Mouse (Mus musculus): Measurements from ENCODE around the gene Ppp4r4.
A peak's percentile ranks its signal among the peaks of the same experiment; 100 is the strongest.
"Not testable (repeated sequence)": the region's sequence is repeated elsewhere in the genome, so short reads cannot be mapped to it uniquely, and the experiment has no call there.

Gene Ppp4r4

DNA sequence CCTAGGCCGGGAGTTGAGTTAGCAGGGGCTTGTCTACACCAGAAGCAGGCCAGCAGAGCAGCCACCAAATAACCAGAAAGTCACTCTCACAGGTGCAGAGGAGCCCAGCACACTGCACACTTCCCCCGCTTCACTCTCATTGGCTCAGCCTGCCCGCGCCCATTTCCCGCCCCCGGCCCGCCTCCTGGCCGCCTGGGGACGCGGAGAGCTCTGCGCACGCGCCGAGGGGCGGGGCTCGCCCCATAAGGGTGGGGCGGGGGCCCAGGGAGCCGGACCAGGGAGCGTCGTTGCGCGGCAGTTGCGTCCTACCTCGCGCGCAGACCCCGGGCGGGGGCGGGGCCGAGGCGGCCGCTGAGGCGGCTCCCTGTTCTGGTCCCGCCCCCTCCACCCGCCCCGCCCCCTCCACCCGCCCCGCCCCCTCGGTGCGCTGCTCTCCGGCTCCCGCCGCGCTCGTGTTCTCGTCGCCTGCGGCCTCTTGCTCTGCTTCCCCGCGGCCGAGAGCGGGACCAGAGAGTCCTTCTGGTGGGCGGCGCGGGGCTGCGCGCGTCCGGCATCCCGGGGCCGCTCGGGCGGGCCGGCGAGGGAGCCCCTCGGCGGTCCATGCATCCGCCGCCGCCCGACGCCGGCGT, at the start of gene Ppp4r4:
Gene Ppp4r4, plus strand, starts transcription at position 264 of the 629 bp plus-strand sequence.
- peak; percentile 97 for DNase-seq

DNA sequence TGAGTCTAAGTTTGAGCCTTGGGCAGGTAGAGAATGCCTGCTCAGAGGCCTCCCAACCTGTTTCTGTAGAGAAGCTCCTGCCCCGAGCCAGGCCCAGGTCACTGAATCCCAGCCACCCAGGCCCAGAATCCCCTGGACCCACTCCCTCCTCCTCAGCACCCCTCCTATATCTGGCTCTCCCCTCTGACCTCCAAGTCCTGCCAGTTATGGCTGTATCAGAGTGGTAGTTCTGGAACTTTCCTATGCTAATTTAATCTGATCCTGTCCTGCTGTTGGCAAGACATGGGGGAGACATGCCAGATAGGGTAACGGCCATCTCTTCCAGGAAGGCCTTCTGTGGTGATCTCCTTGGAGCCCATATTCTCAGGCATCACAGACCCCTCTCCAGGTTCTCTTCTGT, 49.3 kb upstream of the Ppp4r4 start:
- DNase-seq: no peak

DNA sequence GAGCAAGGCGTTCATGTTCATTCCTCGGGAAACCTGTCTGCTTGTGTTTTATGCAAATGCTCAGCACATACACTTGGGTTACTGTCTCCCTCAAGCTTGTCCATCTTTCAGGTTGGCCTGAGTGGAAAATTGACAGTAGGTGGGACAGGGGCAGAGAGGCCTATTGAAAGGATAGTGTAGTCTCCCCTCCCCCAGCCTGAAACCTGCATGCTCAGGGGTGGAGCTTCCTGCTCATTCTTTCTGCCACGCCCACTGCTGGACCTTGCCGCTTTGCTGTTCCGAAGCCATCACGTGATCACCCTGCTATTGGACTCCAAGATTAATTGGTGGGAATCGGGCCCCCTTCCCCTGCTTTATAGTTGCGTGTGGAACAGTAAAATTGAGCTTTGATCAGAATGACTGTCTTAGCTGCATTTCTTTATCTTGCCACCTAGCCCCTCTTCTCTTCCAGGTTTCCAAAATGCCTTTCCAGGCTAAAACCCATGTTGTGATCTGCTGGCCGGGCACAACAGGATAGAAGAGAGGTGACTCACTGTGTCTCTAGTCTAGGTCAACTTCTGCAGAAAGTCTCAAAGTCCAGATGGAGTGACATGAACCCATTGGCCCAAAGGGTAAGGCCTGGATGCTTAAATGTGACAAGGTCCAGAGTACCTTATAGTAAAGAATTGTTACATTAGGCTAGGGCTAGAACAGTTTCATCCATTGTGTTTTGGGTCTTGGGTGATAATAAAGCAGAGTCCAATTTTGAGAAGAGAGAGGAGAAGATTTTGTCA, 47.7 kb upstream of the Ppp4r4 start:
- DNase-seq: not testable (repeated sequence)

- no peak for DNase-seq
These were observed 45.4 kb upstream of the Ppp4r4 start for GRCm38 (mm10) chr12:103486726-103487125.

DNA sequence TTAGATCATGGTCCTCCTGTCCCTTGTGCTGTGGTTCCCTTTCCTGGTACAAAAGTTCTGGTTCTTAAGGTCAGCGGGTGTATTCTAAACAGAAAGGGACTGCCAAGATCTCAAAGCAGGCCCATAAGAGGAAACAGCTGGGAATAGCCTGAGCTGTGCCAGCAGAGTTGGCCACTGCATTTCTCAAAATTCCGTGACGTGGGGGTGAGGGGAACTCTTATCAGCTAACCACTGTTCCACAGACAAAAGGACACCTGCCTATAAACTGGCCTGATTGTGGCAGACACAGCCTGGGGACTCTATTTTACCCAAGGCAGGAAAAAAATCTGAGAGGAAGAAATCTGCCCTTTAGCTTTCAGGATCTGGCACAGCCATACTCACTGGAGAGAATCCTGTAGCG, 44.8 kb upstream of the Ppp4r4 start:
- DNase-seq: no peak

- no peak for DNase-seq
These were observed 44.3 kb upstream of the Ppp4r4 start for GRCm38 (mm10) chr12:103487750-103488149.

GRCm38 (mm10) chr12:103491091-103491730, 40.9 kb upstream of the Ppp4r4 start:
- no peak for DNase-seq

GRCm38 (mm10) chr12:103492767-103493166, 39.3 kb upstream of the Ppp4r4 start:
- peak; percentile 72 for DNase-seq

DNA sequence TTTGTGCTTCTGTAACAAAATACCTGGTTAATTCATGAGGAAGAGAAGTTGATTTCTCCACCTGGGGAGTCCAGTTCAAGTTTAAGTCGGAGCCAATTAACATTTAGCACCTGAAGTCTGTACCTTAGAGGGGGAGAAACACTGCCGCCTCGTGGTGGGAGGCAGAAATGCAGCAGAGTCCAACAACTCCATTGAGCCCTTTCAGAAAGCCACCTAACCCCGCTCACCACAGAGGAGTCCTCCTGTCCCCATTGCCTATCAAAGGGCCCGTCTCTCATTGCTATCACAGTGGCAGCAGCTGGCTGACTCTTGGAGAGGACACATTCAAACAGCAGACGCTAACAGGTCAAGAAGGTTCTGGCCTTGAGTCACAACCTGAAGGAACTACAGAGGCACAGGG, 37.6 kb upstream of the Ppp4r4 start:
- DNase-seq: no peak

DNA sequence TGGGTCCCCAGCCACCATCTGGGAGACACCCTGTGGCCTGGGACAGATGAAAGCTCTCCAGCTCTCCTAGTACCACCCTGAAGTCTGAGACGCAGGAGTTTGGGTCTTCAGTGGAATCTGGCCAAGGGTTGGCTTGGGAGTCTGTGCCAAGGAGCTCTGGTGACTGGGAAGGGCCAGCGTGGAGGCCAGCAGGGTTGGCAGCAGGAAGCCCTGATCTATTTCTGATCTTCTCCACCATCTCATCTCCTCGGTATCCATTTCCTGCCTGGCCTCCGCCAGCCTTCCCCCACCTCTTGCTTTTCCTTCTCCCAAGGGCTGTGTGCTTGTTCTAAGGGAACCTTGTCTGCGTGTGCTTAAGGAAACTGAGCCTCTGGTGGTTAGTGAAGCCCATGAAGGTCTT, 33.3 kb upstream of the Ppp4r4 start:
- DNase-seq: no peak

- no peak for DNase-seq
These were observed 32.8 kb upstream of the Ppp4r4 start for GRCm38 (mm10) chr12:103499261-103499660.

DNA sequence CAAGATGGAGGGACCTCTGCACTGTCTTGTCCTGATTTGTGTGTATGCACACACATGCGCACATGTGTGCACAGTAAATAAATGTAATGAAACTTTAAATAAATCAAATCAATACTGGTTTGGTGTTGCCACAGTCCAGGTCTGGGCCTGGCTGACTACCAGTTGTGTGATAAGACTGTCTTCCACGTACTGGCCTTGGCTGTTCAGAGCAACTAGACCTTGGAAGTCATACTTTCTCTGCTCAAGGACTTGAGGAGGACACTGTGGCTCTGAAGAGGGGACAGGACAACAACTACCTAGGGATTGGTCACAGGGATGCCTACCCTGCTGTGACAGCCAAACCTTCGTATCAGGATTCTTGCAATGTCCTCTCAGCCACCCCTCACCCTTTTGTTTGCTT, 28.8 kb upstream of the Ppp4r4 start:
- DNase-seq: no peak

- no peak for DNase-seq
These were observed 27.7 kb upstream of the Ppp4r4 start for GRCm38 (mm10) chr12:103504402-103504801.

- no peak for DNase-seq
These were observed 23.7 kb upstream of the Ppp4r4 start for GRCm38 (mm10) chr12:103508346-103508745.

DNA sequence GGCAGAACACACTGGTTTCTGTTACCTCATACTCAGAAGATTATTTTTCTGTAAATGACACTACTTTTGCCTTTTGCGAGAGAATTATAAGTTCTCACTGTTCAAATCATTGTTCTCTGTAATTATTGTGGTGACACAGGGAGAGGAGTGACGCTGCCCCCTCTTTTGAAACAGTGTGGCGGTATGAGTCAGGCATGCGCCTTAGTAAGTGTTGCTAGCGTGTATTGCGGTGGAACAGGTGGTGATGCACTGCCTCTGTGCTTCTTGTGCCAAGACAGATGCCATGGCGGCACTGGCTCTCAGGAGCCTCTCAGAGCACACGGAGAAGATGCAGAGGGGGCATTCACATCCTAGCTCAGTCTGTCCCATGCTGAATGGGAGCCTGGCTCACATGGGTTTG, 22.2 kb upstream of the Ppp4r4 start:
- DNase-seq: peak; percentile 83

GRCm38 (mm10) chr12:103511586-103511985, 20.5 kb upstream of the Ppp4r4 start:
- DNase-seq: no peak

DNA sequence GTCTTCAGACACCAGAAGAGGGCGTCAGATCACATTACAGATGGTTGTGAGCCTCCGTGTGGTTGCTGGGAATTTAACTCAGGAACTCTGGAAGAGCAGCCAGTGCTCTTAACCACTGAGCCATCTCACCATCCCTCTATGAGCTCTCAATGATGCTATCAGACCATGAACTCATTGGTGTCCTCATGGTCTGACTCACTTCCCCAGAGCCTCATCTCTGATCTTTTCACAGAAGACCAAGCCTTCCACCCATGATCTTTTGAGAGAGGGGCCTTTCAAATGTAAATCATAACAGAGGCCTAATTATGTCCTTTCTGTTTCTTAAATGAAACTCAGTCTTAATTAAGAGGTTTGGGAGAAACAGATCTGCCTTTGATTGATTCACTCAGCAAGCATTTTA, 19.0 kb upstream of the Ppp4r4 start:
- DNase-seq: no peak

GRCm38 (mm10) chr12:103513451-103513871, 18.6 kb upstream of the Ppp4r4 start:
- peak; percentile 83 for DNase-seq

- peak; percentile 83 for DNase-seq
These were observed 17.7 kb upstream of the Ppp4r4 start for GRCm38 (mm10) chr12:103514354-103514753.

DNA sequence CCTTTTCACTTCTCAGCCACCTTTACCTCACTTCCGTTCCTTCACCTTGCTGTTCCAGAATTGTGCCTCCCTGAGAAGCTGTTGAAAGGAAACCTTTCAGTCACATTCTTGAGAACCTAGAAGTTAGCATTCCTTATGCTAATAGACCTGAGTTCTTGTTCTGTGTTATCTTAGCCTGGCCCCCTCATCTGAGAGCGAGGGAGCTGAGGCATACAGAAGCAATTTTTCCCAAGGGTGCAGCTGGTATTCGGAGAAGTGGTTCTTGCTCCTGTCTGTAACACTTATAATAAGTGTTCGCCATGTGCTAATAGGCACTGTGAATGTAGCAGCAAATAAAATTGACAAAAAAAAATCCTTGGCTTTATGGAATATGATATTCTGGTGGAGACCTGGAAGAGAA, 16.4 kb upstream of the Ppp4r4 start:
- DNase-seq: no peak

- no peak for DNase-seq
These were observed 13.4 kb upstream of the Ppp4r4 start for GRCm38 (mm10) chr12:103518640-103519039.

GRCm38 (mm10) chr12:103530596-103530995, 1.5 kb upstream of the Ppp4r4 start:
- DNase-seq: no peak

DNA sequence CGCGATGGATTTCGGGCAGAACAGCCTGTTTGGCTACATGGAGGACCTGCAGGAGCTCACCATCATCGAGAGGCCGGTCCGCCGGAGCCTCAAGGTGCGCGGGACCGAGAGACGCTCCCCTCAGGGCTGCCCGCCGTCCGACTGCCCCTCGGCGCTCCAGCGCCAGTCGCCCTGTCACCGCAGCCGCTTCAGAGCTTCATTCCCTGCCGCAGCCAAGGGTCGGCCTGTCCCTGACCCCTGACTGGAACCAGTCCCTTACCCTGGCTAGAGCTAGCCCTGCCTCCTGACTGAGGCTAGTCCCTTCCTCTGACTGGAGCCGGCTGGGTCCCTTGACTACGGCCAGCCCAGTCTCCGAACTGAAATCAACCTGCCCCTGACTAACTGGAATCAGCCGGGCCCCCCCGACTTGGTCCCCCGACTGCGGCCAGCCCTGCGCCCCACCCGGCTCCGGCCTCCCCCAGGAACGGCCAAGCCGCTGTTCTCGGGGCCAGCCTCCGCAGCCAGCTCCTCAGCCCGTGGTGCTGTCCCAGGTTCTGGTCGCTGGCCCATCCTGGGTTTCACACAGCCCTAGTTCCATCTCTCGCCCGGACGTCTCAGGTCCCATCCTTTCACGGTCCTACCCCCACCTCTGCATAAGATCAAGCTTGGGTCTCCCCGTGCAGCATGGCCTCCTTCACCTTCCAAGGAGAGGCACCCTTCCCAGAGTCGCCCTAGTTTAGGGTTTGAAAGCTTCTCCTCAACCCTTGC, 739 bp downstream of the Ppp4r4 start:
- no peak for DNase-seq

Measured in layer of hippocampus, adult 9-11 months (tissue).